Mouse (Mus musculus): ENCODE measurements at regions not wholly inside any gene's neighbourhood (a gene's known extent, or its start where the extent isn't known, plus 50 kb on each side); places are given as distances from the start of the nearest gene placed in this dataset.

DNA sequence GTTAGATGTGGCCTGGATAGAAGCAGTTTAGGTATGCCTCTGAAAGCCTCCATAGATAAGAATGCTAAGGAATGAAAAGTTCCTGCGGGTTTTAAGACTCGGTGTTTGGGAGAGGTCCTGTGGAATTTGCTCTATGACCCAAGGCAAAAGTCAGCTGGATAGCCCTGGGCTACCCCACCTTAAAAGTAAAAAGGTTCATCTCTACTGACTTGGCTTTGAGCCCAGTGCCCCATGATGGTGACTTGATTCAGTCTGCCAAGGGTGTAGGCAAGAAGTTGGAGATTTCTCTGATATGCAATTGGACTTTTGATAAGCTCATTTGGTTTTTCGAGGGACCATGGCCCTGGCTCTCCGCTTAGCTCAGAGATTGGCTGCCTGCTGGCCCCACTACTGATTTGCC lies 78.8 kb upstream of the Herc3 start:
- no peak for DNase-seq

DNA sequence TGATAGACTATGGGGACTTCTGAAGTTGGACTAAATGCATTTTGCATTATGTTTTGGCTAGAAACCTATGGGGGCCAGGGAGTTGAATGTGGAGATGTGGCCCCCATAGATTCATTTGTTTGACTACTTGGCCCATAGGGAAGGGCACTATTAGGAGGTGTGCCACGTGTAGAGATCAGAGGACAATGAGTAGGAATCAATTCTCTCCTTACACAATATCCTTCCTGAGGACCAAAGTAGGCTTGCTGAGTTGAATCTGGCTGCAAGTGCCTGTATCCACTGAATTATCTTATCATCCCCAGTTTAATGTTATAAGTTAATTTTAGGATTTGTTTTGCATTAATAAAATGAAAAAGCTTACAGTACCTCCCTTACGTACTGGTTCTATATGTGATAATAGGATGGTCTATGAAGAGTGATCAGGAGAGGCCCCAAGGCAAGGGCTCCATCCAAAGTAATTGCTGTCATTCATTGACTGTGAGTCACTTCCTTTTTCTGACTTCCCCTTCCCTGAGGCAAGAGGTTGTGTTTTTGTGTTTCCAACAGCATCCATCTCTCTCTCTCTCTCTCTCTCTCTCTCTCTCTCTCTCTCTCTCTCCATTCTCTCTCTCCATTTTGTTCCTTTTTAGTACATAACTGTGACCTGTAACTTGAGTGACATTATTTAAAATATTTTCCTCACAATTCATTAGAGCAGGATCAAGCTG lies 74.8 kb upstream of the Herc3 start:
- no peak for DNase-seq

DNA sequence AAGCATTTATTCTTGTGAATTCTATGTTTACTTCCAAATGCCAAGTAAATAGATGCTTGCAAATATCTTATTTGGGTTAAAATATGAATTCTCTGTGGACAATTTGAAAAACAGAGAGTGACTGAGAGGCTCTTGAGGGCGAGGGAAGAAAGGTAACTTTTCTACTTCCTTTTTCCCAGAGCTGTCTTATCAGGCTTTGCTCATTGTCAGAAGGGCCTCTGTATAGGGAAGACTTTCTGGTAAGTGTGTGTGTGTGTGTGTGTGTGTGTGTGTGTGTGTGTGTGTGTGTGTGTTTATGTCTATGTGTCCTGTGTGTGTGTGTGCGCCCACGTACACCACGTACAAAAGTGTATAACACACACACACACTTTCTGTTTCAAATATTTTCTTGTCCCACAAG lies 73.9 kb upstream of the Herc3 start:
- DNase-seq, result no peak

DNA sequence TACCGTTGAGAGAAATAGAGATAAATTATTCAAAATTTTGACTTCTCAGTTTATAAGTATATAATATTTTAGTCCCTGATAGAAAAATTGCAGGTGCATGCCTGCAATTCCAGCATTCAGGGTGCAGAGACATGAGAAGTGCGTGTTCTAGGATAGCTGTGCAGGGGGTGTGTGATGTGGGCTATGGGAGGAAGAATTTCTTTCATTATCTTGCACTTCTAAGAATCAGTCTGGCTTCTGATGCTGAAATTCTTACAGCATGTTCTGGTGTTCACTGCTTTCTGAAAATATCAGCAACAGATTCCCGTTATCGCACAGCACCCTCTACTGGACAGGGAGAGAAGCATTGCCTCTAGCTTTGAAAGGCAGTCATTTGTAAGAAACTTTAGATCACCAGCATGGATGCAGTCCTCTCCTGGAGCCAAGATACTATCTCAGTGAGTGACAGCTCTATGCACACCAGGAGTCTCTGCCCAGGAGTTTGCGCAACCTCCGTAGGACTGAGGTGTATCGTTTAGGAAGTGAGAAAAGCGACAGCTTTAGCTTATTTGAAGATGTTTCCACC lies 60.5 kb upstream of the Herc3 start:
- DNase-seq, result peak; percentile 63

DNA sequence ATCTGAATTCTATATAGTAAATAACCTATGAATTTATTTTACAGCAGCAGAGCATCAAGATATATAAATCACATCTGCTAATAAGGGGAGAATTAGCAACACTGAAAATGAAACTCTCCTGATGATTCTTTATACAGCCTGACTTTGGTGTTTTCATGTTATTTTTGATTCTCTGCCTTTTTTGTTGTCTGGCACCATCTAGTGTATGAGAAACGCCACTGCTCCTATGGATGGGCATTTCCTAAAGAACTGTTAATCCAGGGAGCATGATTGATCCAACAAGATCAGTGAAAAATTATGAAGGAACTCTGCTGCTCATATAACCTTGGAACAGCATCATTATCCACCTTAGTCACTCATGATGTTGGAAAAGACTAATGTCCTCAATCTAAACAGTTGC lies 59.3 kb upstream of the Herc3 start:
- DNase-seq, result no peak
